Mouse (Mus musculus) CD4-positive naive resting alpha-beta T cell, adult 76 days (primary cell): Measurements from ENCODE around the gene Igbp1. TPM values are rescaled to one million over a fixed set of nuclear protein-coding genes. Genes with fewer than 3 reads are reported as not detected.

Experiments used
- total RNA-seq: library from RNA; stranded (reverse); gene quantifications from one replicate; pipeline ENCODE4 v1.2.4, GENCODE M21; 2023

The Igbp1 gene
- 62.7 TPM for total RNA-seq

GRCm38 (mm10) chrX:100494068-100494978, at the start of gene Igbp1:
Igbp1 (plus strand) TSS chrX:100494291.

GRCm38 (mm10) chrX:100524471-100524870, 30.4 kb downstream of the Igbp1 start, which contains the start of gene Dgat2l6:
Dgat2l6 (plus strand) TSS chrX:100524838.

Other genes starting within 250 kb of the Igbp1 start
- not detected for gene Otud6a, start 65.3 kb upstream of the Igbp1 start, total RNA-seq
- 0.38 TPM for gene Awat2, start 51.6 kb upstream of the Igbp1 start, total RNA-seq
- gene Dgat2l6, start 30.5 kb downstream of the Igbp1 start, total RNA-seq: not detected
- gene Awat1, start 78.0 kb downstream of the Igbp1 start, total RNA-seq: not detected
- not detected for gene P2ry4, start 100.6 kb downstream of the Igbp1 start, total RNA-seq
- not detected for gene Arr3, start 111.2 kb downstream of the Igbp1 start, total RNA-seq
- 0.56 TPM for gene Kif4, start 131.4 kb downstream of the Igbp1 start, total RNA-seq
- 15.2 TPM for gene Pdzd11, start 132.3 kb downstream of the Igbp1 start, total RNA-seq
- gene Gdpd2, start 235.6 kb downstream of the Igbp1 start, total RNA-seq: not detected